Mouse (Mus musculus): ENCODE measurements at regions not wholly inside any gene's neighbourhood (a gene's known extent, or its start where the extent isn't known, plus 50 kb on each side); places are given as distances from the start of the nearest gene placed in this dataset.

DNA sequence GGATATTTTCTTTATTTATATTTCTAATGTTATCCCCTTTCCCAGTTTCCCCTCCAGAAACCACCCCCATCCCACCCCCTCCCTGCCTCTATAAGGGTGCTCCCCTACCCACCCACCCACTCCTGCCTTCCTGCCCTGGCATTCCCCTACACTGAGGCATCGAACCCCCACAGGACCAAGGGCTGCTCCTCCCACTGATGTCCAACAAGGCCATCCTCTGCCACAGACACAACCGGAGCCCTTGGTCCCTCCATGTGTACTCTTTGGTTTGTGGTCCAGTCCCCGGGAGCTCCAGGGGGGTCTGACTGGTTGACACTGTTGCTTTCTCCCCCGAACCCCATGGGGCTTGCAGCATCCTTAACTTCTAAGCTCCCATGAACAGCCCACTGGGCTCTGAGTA, 688.4 kb downstream of the Basp1 start:
- Histone ChIP-seq H3K4me3 (no peak overlapping the region), H3K36me3 (no peaks in the 10 kb centered on the region), H3K27ac (replicated peaks) (no peak overlapping the region), H3K4me2 (replicated peaks) (no peak overlapping the region), H3K9ac (replicated peaks) (no peak overlapping the region), H3K9me3 (no peaks in the 10 kb centered on the region), H3K4me1 (no peaks in the 10 kb centered on the region), H3K27me3 (no peaks in the 10 kb centered on the region)
- ATAC-seq (ENCODE audit: low FRiP score, low read depth): no peak; the same call in 1 of the 2 replicates
- 90% methylated on average over 4 of the region's 4 CpGs for WGBS

DNA sequence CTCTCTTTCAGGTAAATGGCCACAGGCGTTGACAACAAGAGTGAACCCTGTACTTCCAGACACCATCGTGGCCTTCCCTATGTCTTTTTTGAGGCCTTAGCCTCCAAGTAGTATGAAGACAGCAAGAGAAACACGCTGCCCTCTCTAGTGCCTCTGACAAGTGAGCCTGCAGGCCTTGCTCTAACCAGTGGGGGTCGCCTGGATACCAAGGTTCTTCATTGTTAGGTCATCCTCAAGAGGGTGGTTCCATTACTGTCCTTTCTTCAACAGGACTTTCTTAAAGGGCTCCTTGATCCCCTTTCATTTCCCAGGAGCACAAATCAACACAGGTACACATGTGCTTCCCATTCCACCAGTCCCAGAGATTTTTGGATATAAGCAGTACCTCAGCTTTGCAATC, 688.9 kb downstream of the Basp1 start:
- Histone ChIP-seq H3K4me3 (no peak overlapping the region), H3K4me1 (no peaks in the 10 kb centered on the region), H3K27ac (replicated peaks) (no peak overlapping the region), H3K27me3 (no peaks in the 10 kb centered on the region), H3K36me3 (no peaks in the 10 kb centered on the region), H3K9me3 (no peaks in the 10 kb centered on the region), H3K4me2 (replicated peaks) (no peak overlapping the region), H3K9ac (replicated peaks) (no peak overlapping the region)
- ATAC-seq (ENCODE audit: low FRiP score, low read depth): peak; percentile 91
- 40% methylated on average over 4 of the region's 4 CpGs for WGBS

DNA sequence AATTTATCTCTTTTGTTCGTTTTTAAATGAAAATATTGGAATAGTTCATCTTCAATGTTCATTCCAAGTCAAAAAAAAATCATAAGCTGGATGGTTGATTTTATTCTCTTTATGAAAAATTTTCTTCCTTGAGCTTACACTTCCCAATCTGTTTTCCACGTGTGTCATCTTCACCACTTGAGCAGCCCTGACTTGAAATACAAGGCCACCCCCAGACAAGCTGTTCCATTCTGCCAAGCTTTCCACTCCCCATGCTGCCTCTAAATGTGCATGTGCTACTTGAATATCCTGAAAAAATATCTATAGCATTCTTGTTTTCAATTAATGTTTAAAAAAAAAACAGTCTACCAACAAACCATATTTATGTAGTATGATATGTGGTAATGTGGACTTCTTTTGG, 693.2 kb downstream of the Basp1 start:
- Histone ChIP-seq H3K4me2 (replicated peaks) (no peak overlapping the region), H3K36me3 (no peaks in the 10 kb centered on the region), H3K9me3 (no peaks in the 10 kb centered on the region), H3K4me3 (no peak overlapping the region), H3K9ac (replicated peaks) (no peak overlapping the region), H3K27me3 (no peaks in the 10 kb centered on the region), H3K27ac (replicated peaks) (no peak overlapping the region), H3K4me1 (no peaks in the 10 kb centered on the region)
- no peak for ATAC-seq (ENCODE audit: low FRiP score, low read depth)
- WGBS: 74% methylated on average over 2 of the region's 2 CpGs

DNA sequence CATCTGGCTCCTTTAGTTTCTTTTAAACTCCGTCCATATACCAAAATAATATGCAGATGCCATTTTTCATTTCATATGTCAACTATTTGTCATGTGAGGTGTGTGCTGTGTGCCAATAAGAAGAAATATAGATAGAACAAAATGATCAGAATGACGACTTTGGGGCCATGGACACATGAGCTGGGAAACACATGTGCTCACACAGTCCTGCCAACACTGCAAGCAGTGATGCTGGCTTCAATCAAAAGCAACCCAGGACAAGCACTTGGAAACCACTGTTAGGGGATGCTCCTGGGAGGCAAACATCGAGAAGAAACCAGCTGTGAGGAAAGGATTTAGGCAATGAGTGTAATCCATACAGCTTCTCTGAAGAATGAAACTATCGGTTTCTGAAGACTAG, 731.4 kb downstream of the Basp1 start:
- Histone ChIP-seq H3K4me2 (replicated peaks) (no peak overlapping the region), H3K4me1 (no peaks in the 10 kb centered on the region), H3K36me3 (no peaks in the 10 kb centered on the region), H3K4me3 (no peak overlapping the region), H3K27me3 (no peaks in the 10 kb centered on the region), H3K9me3 (no peaks in the 10 kb centered on the region), H3K27ac (replicated peaks) (no peak overlapping the region), H3K9ac (replicated peaks) (no peak overlapping the region)
- ATAC-seq (ENCODE audit: low FRiP score, low read depth): no peak
- WGBS: 77% methylated on average over 4 of the region's 4 CpGs

DNA sequence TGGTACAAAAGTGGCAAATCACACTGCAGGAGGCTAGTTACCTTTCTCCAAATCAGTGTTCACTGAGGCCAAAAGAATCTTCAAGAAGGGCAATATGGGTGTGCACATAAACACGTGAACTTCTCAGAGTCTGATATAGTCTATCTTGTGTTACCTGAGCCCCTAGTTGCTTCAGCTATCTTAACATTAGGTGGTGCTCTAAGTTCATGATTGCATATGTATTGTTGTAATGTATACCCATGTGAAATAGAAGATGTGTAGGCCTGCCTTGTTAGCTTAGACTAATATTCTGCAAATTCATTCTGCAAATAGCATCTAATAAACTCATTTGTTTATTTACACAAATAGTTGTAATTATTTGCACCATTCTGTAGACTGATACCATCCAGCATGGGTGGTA, 764.6 kb downstream of the Basp1 start:
- no peak for ATAC-seq (ENCODE audit: low FRiP score, low read depth)
- H3K9me3 ChIP-seq: no peaks in the 10 kb centered on the region
- H3K36me3 ChIP-seq: no peaks in the 10 kb centered on the region
- H3K4me1 ChIP-seq: no peaks in the 10 kb centered on the region
- H3K27me3 ChIP-seq: no peaks in the 10 kb centered on the region
- 74% methylated on average over 1 of the region's 1 CpGs for WGBS
- no peak overlapping the region for H3K4me2 ChIP-seq (replicated peaks)
- H3K9ac ChIP-seq (replicated peaks): no peak overlapping the region
- H3K4me3 ChIP-seq: no peak overlapping the region
- H3K27ac ChIP-seq (replicated peaks): no peak overlapping the region

DNA sequence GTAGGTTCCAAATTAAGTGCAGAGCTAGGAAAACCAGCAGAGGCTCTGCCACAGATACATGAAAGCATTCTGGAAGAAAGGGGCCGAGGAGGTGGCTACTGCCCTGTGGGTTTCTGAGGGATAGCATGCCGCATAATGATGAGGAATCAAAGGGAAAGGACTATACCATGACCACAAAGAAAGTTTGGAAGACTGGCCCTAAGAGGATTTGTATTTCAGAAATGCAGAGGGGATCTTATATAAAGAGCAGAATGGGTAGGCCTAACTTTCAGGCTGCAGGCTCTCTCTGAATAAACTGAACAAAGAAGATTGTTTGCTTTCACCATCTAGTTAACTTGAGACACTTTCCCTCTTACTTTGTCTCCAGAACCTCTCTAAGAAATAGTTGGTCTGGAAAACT, 777.9 kb downstream of the Basp1 start:
- Histone ChIP-seq H3K4me2 (replicated peaks) (no peak overlapping the region), H3K4me3 (no peak overlapping the region), H3K4me1 (no peaks in the 10 kb centered on the region), H3K36me3 (no peaks in the 10 kb centered on the region), H3K9ac (replicated peaks) (no peak overlapping the region), H3K27me3 (no peaks in the 10 kb centered on the region), H3K9me3 (no peaks in the 10 kb centered on the region), H3K27ac (replicated peaks) (no peak overlapping the region)
- no peak for ATAC-seq (ENCODE audit: low FRiP score, low read depth)
- WGBS: 17% methylated on average over 2 of the region's 2 CpGs

DNA sequence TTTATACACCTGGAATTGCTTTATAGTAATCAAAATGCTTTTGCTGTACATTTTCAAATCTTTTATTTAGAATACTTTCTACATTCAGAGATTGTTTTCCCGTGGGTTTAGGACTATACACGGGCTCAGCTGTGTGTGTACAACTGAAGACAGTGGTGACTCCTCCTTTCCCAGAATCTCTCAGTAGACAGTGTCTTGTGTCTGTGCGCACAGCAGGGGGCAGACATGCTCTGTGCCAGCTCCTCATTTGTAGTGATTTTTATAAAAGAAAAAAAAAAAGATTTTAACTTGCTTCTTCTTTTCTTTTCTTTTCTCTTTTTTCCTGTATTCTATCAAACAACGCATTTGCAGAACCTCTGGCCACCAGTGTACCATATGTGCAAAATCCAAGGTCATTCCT, 817.3 kb downstream of the Basp1 start:
- no peaks in the 10 kb centered on the region for H3K9me3 ChIP-seq
- no peak overlapping the region for H3K4me3 ChIP-seq
- no peaks in the 10 kb centered on the region for H3K36me3 ChIP-seq
- 43% methylated on average over 4 of the region's 4 CpGs for WGBS
- H3K4me2 ChIP-seq (replicated peaks): no peak overlapping the region
- H3K27ac ChIP-seq (replicated peaks): no peak overlapping the region
- peak; percentile 81 for ATAC-seq (ENCODE audit: low FRiP score, low read depth)
- no peak overlapping the region for H3K9ac ChIP-seq (replicated peaks)
- H3K27me3 ChIP-seq: no peaks in the 10 kb centered on the region
- H3K4me1 ChIP-seq: no peaks in the 10 kb centered on the region

DNA sequence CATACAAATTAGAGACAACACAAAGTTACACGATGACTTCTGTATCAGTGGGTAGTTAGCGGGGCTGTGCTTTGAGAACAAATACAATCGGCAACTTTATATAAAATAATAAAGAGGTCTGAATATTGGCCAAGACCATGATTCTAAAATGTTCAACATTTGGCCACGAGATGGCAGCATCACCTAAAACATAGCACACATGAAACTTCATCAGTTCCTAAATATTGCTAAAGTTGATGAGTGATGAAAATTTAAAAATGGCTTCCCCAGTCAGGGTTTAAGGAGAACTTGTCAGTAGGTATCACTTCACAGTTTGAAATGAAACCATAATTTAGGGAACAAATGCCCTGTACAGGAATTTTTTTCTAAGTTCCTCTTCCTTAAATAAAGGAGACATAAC, 824.6 kb downstream of the Basp1 start:
- no peak overlapping the region for H3K4me3 ChIP-seq
- H3K9ac ChIP-seq (replicated peaks): no peak overlapping the region
- H3K36me3 ChIP-seq: no peaks in the 10 kb centered on the region
- H3K27me3 ChIP-seq: no peaks in the 10 kb centered on the region
- no peak for ATAC-seq (ENCODE audit: low FRiP score, low read depth)
- H3K27ac ChIP-seq (replicated peaks): no peak overlapping the region
- WGBS: 26% methylated on average over 4 of the region's 4 CpGs
- H3K9me3 ChIP-seq: no peaks in the 10 kb centered on the region
- H3K4me1 ChIP-seq: no peaks in the 10 kb centered on the region
- H3K4me2 ChIP-seq (replicated peaks): no peak overlapping the region

DNA sequence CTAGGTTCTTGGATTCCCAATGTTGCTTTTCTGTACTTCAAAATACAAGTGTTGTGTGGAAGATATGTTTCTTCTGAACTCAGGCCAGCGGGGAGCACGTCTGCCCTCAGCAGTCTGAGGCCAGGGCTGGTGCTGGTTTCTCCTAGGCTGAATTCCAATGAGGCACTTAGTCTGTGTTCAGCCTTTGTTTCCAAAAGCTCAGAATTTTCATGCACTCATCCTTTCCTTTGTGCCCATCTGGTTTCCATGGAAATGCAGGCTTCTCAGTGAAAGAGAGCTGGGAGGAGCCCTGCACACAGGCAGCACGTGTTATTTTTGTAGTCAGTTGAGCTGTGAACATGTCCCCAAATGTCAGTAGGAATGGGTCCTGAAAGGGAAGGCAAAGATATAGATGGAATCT, 846.6 kb downstream of the Basp1 start:
- peak overlapping the region; percentile 46; the same call in 1 of the 2 replicates for H3K27ac ChIP-seq (replicated peaks)
- no peaks in the 10 kb centered on the region for H3K36me3 ChIP-seq
- WGBS: 8% methylated on average over 3 of the region's 3 CpGs
- H3K27me3 ChIP-seq: no peaks in the 10 kb centered on the region
- no peak overlapping the region for H3K9ac ChIP-seq (replicated peaks)
- ATAC-seq (ENCODE audit: low FRiP score, low read depth): peak; percentile 99
- H3K9me3 ChIP-seq: no peaks in the 10 kb centered on the region
- peaks cover 6% of the 10 kb centered on the region; the same call in 1 of the 2 replicates for H3K4me1 ChIP-seq
- H3K4me3 ChIP-seq: no peak overlapping the region
- no peak overlapping the region for H3K4me2 ChIP-seq (replicated peaks)

DNA sequence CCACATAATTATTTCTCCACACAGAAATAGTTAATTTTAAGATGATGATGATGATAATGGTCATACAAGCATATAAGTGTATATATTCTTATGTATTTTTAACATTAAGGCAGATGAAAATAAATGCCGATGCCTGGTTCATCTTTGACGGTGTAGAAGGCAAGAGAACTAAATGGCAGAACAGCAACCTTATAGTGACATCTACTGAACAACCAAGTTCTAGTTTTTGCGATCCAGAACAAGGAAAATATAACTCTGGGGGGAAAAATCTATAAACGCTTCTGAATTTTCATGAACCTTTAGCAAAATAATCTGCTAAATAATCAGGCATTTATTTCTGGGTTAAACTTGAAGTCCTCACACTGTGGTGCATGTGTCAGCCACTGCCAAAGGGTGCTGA, 856.8 kb downstream of the Basp1 start:
- H3K9me3 ChIP-seq: no peaks in the 10 kb centered on the region
- H3K9ac ChIP-seq (replicated peaks): no peak overlapping the region
- H3K4me3 ChIP-seq: no peak overlapping the region
- ATAC-seq (ENCODE audit: low FRiP score, low read depth): no peak
- whole genome bisulfite sequencing: 91% methylated on average over 4 of the region's 4 CpGs
- H3K27me3 ChIP-seq: no peaks in the 10 kb centered on the region
- H3K36me3 ChIP-seq: no peaks in the 10 kb centered on the region
- no peak overlapping the region for H3K27ac ChIP-seq (replicated peaks)
- no peak overlapping the region for H3K4me2 ChIP-seq (replicated peaks)
- H3K4me1 ChIP-seq: no peaks in the 10 kb centered on the region

DNA sequence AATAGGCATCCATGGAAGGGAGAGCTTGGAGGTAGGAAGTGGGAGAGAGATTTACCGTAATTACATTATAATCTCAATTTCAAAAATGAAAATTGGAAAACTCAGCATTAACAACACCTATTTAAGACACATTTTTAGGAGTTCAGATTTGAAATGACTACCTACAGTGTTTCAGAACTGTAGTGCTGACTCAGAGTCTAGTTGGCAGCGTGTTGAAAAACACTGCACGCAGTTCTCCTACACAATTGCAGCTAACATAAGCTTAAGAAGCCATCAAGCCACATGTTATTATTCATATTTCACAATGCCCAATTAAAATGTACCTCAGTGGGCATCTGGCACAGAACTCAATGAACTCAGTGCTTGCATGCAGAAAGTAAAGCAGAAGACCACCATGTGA, 863.5 kb downstream of the Basp1 start:
- Histone ChIP-seq H3K9me3 (no peaks in the 10 kb centered on the region), H3K4me3 (no peak overlapping the region), H3K27me3 (no peaks in the 10 kb centered on the region), H3K9ac (replicated peaks) (no peak overlapping the region), H3K36me3 (no peaks in the 10 kb centered on the region), H3K27ac (replicated peaks) (no peak overlapping the region), H3K4me1 (no peaks in the 10 kb centered on the region), H3K4me2 (replicated peaks) (no peak overlapping the region)
- ATAC-seq (ENCODE audit: low FRiP score, low read depth): no peak
- WGBS: 95% methylated on average over 3 of the region's 3 CpGs

DNA sequence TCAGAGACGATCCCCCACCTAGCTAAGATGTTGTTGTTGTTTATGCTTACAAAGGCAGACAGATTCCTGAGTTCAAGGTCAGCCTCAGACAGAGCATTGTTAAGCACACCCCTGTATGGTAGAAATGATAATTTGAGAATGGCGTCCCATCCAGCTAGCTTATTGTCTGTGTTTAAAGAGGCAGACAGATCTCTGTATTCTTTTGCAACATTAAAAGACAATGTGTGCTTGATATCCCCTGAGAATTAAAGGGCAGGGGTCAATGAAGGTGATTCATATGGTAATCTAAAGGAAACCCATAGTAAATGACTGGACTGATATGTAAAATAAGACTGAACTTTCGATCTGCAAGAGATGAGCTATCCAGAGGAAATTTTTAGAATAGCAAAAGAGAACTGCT, 883.5 kb downstream of the Basp1 start:
- no peaks in the 10 kb centered on the region for H3K36me3 ChIP-seq
- H3K27ac ChIP-seq (replicated peaks): no peak overlapping the region
- WGBS: 74% methylated on average over 3 of the region's 3 CpGs
- no peak overlapping the region for H3K4me2 ChIP-seq (replicated peaks)
- no peaks in the 10 kb centered on the region for H3K27me3 ChIP-seq
- no peak for ATAC-seq (ENCODE audit: low FRiP score, low read depth)
- no peak overlapping the region for H3K9ac ChIP-seq (replicated peaks)
- no peaks in the 10 kb centered on the region for H3K9me3 ChIP-seq
- no peak overlapping the region for H3K4me3 ChIP-seq
- H3K4me1 ChIP-seq: no peaks in the 10 kb centered on the region

DNA sequence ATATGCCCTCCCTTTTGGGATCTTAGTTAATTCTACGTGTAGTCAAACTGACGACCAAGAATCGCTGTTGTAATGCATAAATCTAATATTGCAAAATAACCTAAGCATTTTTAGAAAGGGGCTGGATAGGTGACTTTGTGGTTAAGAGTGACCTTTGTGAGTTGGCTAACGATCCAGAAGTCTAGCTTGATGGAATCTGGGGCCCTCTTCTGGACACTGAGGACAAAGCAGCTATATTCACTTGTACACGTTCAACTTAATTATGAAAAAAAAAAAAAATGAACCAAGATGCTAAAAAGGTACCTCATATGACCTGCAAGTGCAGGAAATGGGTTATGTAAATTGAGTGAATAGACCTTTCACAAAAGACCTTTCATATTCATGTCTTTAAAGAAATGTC, 886.2 kb downstream of the Basp1 start:
- no peak overlapping the region for H3K4me3 ChIP-seq
- no peak overlapping the region for H3K9ac ChIP-seq (replicated peaks)
- 75% methylated on average over 5 of the region's 5 CpGs for WGBS
- no peak for ATAC-seq (ENCODE audit: low FRiP score, low read depth)
- H3K27me3 ChIP-seq: no peaks in the 10 kb centered on the region
- H3K9me3 ChIP-seq: no peaks in the 10 kb centered on the region
- H3K4me2 ChIP-seq (replicated peaks): no peak overlapping the region
- no peaks in the 10 kb centered on the region for H3K4me1 ChIP-seq
- H3K27ac ChIP-seq (replicated peaks): no peak overlapping the region
- no peaks in the 10 kb centered on the region for H3K36me3 ChIP-seq

Measured in midbrain, embryonic 12.5 days (tissue).